Mouse (Mus musculus) cerebellum, adult 11 months (tissue): ENCODE measurements around the gene Caap1.
A peak's percentile ranks its signal among the peaks of the same experiment; 100 is the strongest.

Source experiments
- DNase-seq: peaks from one replicate; pipeline ENCODE4 v3.0.0; 2022

Gene Caap1

DNA sequence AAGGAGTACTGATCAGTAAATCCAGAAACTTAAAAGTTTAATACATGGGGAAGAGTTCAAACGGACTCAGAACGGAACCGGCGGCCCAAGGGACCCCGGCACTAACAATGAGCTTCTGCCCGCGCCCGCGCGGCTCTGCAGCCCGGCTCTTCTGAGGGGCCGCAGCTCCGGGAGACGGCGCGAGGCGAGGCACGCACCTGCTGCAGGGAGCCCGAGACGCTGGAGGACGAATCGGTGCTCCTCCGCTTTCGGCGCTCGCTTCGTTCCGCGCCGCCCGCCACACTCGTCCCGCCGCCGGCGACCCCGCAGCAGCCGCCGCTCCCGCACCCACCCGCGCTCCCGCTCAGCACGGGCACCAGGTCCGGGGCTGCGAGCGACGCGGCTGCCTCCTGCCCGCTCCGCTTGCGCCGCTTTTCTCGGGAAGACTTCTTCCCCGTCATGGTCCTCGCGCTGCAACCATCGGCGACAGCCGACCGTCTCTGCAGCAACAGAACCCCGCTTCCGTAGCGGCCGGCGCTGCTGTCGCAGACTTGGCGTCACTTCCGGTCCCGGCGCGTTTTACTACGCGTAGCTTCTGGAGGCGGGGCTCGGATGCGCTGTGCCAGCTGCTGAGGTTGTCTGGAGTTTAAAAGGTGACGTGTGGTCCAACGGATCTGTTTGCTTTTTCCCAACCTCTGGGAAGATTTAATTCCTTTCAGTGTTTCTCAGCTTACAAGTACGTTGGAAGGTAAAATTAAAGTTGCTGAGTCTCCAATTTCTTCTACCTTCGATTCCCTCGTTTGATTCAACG is at the start of gene Caap1, which contains the start of gene Gm10306:
Gene Caap1 (minus strand): TSS at position 532 of the 790 bp plus-strand sequence.
Gene Gm10306 (plus strand): TSS at position 282 of the 790 bp plus-strand sequence.
- DNase-seq = peak; percentile 88

DNA sequence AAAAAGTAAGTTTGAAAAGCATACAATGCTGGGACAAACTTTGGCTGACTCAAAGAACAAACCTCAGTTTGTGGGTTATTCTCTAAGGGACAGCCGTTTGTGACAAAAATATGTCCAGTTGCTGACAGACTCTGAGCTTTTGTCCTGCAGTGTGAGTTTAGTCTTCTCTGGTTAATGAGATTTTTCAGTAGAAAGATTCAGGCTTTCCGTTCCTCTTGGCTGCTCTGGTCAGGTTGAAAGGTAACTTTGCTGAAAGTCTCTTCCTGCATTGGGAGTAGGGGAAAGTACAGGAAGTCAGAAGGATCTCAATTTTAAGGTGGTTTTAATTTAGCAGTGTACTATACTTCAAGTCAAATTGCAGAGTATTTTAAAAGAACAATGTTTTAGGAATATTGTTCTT is 49.0 kb upstream of the Caap1 start:
- DNase-seq = no peak

DNA sequence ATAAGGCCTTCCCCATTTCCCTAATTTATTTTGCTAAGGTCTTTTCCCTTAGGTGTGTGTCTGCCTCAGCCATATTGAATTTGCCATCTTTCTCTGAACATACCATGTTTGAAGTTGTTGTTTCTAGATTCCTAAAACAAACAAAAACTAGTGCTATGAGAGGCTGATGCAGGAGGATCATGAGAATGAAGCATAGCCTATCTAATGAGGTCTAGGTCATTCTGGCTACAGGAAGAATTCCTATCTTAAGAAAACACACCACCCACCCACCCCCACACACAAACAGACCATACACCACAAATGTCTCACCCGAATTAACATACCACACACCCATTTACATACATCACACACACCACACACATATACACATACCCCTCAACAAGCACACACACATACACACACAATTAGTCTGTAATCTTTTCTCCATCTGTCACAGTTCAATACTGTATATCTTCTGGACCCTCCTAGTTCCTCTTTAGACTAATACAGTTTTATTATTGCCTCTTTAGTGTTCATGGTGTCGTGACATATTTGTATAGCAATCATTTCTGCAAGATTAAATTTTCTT is 47.9 kb upstream of the Caap1 start:
- no peak for DNase-seq

DNA sequence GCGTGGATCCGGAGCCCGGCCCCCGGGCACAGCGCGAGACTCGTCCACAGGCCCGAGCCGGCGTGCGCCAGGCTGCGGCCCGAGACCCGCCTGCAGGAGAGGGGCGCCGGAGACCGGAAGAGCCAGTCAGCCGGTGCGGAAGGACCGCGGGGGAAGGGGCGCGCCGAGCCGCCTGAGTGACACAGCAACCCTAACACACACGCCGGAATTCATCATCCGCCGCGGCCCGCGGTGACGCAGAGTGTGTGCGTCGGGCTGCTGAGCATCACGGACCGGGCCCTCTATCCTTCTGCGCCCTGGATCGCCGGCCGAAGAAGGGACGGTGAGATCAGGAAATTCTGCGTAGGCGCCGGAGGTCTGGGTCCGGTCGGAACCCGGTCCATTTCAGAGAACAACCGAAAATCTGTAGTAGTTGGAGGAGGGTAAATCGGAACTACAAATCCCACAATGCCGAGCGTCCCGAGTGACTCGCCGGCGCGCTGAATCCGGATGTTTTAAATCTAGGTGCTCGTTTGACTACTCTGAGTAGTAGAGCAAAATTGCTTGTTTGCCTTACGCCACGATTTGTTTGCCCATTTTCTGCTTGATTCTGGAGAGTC is 46.5 kb upstream of the Caap1 start, which contains the start of gene Plaa:
Gene Plaa (minus strand): TSS at position 214 of the 599 bp plus-strand sequence.
- peak; percentile 84 for DNase-seq

DNA sequence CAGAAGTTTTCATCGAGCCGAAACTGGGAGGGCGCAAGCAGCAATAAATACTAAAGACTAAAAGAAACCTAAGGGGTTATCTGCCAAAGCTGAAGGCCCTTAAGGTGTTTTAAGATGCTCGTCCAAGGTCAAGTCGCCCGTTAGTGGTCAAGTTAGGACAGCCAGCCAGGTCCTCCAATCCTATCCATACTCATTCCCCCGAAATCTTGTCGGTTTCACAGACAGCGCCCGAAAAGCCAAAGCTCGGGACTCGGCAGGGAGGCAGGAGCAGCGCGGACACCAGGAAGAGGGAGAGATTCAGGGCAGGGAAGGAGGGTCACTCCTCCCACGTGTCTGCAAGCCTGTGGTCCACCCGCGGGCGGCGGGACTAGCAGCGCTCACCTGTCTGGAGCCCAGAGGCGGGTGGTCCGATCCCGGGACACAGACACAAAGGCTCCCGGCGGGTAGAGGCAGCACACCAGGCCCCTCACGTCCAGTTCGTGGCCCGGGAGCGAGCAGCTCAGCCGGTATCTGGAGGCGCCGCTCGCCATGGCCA is 46.0 kb upstream of the Caap1 start:
- no peak for DNase-seq

DNA sequence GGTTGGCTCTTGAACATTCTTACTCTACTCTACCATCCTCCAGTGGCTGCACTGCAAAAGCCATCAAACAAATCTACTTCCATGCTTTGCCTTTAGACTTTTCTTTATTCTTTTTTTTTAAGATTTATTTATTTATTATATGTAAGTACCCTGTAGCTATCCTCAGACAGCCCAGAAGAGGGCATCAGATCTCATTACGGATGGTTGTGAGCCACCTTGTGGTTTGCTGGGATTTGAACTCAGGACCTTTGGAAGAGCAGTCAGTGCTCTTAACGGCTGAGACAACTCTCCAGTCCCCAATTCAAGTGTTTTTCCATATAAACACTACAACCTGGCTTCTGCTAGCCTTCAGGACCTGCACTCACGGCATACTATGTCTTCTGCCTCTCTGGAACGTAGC is 44.8 kb upstream of the Caap1 start:
- no peak for DNase-seq

DNA sequence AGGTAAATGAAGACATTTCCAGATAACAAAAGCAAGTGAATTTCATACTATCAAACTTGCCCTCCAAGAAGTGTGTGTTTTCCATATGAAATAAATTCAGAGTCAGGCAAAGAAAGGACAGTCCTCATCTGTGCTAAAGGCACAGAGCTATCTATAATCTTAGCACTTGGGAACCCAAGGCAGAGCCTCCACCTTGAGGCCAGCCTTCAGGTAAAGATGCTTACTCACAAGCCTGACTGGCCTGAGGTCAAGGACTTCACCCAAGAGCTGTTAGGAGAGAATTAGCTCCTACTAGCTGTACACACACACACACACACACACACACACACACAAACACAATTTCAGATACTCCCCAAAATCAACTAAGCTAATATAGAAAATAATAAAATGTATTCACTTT is 36.1 kb upstream of the Caap1 start:
- no peak for DNase-seq

DNA sequence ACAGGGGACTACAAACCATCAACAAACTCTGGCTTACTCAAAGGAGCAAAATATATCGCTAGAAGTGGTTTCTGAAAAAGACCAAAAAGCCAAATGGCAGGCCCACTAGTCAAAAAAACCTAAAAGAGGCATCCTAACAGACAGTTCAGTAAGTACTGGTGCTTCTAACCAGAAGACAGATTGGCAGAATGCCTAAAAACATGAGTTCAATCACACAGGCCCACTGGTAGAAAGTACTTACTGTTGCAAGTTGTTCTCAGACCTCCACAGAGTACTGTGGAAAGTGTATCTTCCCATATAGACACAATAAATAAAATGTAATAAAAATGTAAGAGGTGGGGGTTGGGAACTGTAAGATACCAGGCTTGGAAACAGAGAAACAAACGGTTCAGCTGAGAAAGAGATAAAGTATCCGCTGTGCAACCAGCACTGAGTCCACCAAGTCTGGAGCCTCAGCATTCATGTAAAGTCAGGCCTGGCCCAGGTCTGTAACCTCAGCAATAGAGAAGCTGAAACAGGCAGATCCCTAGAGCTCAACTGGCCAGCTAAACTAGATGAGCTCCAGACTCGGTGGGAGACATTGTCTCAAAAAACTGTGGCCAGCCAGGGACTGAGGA is 35.3 kb upstream of the Caap1 start:
- no peak for DNase-seq

DNA sequence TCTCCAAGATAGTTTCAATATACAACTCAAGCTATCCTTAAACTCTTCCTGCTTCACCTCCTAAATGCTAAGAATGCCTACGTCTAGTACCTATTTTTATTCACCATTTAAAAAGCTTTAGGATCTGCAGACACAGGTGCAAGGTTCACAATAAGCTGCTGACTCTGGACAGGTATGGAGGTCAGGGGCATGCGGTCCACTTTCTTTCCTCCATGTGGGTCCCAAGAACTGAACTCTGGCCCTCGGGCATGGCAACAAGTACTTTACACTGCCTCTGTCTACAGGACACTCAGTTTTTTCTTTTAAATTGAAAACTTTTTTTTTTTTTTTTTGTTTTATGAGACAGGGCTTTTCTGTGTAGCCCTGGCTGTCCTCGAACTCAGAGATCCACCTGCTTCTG is 16.1 kb upstream of the Caap1 start:
- DNase-seq = no peak

DNA sequence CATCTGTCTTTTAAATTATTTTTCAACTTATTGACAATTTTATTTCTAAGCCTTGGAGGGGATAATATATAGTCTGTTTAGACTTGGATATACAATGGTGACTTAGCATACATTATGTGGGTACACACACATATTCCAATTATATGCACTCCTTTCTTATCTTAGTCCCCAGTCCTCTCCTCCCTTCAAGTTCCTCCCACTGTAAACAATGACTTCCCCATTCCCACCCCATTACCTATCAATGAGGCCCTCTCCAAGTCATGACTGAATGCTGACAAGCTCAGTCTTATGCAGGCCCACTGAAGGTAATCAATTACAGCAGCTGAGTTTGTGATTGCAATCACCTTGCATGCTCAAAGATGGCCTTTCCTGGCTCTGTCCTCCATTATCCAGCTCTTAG is 7.7 kb upstream of the Caap1 start:
- no peak for DNase-seq

DNA sequence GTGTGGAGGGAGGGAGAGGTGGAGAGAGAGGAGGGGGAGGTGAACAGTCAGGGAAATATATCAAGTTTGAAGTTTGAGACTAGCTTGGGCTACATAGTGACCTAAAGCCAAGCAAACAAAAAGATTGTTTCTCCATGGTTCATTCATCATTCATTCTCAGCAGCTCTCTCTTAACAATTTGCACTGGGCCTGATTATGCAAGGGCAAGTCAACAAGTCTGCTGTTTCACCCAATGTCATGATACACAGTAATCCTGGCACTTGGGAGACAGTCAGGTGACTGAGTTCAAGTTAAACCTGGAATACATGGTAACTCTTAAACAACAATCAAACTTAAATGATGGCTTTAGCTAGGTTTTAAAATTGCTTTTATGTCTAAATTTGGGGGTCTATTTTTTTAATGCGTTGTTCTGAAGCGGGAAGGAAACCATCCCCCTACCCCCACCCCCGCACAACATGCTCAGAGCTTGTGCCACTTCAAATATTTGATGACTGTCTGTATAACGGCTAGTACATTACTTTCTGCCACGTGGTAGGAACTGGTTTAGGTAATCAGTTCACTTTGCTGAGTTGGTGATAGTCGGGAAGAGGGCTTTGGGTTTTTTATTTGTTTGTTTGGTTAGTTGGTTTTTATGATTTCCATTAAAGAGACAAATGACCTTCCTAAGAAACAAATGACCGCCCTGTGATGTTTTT is 5.5 kb upstream of the Caap1 start:
- no peak for DNase-seq

DNA sequence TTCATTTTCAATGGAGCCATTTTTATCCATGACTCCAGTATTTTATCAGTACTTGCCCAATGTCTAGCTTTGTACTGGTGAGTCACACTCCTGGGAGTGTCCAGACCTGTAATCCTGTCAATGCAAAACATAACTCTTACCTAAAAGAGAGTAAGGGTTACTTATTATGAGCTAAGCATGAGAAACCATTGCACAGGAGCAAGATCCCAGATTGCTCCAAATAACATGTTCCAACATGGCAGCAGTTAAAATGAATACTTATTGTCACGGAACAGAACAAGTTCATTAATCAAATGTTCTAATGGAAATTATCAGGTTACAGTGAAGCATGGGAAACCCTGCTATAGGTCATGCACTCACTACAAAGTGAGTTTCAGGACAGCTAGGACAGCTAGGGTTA is 3.7 kb upstream of the Caap1 start:
- DNase-seq = no peak

DNA sequence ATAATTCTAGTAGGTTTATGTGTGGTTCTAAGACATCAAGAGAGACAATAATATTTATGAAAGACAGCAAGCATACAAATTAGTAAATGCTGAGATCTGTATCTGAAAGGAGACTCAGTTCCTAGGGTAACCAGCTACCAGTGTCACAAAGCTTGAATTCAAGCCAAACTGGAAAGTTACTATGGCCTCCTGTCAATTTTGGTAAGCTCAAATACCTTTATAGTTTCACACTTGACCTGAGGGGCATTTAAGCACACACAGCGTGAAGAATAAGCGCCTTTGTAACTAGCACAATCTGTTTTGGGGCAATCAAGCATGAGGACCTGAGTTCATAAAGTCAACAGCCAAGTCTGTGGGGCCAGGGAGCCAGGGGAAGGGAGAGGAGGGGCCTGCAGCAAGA is 2.7 kb upstream of the Caap1 start:
- no peak for DNase-seq

DNA sequence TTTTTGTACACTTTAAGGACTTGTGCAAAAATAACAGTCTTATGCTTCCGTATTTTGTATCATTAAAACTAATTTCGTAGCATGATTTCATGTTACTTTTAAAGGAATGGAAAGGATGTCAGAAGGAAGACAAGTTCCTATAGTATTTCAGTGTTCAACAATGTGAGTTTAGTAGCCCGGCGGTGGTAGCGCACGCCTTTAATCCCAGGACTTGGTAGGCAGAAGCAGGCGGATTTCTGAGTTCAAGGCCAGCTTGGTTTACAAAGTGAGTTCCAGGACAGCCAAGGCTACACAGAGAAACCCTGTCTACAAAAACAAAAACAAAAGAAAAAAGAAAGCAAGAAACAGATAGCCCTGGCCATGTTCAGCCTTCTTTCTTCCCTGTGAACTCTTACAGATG is 549 bp upstream of the Caap1 start:
- peak; percentile 10 for DNase-seq

DNA sequence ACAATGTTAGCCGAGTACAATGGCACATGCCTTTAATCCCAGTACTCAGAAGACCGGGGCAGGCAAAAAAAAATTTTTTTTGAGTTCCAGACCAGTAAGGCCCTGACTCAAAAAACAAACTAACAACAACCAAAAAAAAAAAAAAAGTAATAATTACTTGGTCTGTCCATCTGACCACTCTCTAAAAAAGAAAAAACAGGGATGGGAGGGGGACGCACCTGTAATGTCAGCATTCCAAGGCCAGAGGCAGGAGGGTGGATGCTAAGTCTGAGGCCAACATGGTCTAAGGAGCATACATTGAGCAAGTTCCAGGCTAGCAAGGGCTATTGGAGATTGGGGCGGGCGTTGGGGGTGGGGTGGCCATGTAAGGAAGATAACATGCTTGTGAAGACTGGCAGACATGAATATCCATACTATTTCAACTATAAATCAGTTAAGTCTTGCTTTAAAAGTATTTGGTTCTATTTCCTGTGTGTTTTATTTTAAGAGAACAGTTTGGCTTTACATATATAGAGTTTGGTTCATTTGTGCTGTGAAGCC is 1.6 kb downstream of the Caap1 start:
- no peak for DNase-seq

DNA sequence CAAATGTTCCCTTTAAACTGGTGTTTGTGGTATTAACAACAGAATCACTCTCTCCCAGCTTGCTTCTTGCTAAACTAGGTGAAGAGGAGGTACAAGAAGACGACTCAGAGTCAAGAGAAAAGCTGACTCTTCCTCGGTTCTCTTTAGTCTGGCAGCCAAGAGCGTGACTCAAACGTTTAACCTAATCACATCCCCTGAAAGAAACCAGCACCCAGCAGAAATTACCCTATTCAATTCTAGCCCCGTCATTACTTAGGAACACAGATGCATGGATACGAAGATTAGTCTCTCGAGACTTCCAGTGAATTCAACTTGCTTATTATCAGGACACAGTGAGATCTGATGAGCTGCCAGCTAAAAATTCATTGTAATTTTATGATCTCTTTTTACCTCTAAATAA is 12.3 kb downstream of the Caap1 start:
- no peak for DNase-seq

DNA sequence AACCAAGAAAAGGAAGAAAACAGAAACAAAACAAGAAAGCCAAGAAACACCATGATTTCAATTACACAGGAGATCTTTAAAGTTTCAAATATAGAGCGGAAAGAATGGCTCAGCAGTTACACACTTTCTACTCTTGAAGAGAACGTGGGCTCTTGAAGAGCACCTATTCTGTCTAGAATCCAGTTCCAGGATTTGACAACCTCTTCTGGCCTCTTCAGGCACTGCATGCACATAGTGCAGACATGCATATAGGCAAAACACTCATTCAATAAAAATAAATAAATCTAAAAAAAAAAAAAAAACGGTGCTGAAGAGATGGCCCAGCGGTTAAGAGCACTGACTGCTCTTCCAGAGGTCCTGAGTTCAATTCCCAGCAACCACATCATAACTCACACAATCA is 13.6 kb downstream of the Caap1 start:
- DNase-seq = no peak

DNA sequence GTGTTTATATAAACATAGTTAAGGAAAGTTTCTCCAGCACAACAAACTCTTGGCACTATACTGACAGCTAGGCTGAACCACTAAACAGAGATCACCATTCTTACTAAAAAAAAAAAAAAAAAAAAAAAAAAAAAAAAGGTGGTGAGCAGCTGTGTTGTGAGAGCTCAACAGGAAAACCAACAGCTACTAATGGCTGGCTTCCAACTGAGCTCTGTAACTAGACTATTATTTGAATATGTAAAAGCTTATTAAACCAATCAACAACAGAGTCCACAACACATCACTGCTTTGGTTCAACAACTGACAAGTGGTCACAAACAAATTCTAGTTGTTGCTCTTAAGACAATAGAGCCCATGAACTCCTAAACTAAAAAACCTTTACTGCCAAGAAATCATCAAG is 23.4 kb downstream of the Caap1 start:
- DNase-seq = no peak

DNA sequence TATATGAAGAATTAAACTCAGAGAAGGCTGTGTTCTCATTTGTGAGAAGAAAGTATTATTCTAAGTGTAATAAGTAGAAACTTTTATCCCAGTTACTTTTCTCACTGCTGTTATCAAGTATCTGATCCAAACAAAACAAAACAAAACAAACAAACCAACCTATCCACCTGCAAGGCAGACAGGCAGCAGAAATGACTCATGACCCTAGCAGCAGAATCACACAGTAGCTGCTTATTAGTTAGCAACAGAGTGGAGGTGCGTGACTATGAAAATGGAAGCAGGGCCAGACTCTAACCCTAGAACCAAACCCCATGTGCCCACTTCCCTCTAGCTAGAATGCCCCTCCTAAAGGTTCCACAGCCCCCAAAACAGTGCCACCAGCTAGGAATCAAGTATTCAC is 27.1 kb downstream of the Caap1 start:
- no peak for DNase-seq

DNA sequence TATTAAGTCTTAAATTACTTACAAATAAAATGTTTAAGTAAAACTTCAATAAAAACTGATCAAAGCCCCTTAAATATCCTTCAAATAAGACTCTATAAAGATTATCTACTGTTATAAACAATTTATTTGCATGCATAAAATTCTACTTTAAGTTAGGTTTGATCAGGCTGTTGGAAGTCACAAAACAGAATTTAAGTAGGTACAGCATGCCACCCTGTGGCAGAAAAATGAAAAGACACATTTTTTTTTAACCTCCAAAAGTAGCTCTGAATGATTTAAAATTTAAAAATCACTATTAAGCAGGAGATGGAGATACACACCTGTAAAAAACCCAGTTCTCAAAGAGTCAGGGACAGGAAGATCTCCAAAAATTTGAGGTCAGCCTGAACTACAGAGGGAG is 33.3 kb downstream of the Caap1 start:
- no peak for DNase-seq

DNA sequence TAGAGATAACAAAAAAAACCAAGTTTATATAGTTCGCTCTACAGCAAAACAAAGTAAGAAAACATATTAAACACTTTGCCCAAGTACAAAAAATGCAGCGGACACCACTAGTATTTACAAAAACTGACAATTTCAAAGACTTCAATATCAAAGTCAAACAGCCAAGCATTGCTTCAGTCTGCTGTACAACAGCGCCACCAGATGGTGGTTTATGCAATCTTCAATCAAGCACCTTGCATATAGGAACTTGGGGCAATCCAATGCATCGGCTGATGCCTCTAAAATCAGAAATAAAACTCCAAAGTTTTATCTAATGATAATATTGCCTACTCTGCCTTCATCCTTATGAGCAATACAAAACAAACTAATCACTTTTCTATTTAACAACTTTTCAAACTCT is 39.0 kb downstream of the Caap1 start:
- DNase-seq = peak; percentile 8

DNA sequence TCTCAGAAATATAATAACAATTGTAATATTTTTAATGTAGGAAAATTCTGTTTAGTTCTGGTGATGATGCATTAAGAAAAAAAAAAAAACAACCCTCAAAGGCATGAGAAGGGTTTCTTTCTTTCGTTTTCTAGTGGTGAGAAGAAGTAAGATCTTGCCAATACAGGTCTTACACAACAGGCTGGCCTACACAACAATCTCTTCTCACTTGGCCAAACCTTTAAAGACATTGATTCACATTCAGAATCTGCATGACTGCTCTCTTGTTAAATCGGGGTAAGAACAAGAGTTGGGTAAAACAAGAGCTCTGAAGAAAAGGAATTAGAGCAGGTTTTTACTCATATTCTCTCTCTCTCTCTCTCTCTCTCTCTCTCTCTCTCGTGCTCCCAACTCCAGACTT is 41.2 kb downstream of the Caap1 start:
- DNase-seq = no peak
